Mouse (Mus musculus) small intestine, adult 2 months (tissue): Measurements from ENCODE around the gene 1700109H08Rik. TPM values are rescaled to one million over a fixed set of nuclear protein-coding genes. Genes with fewer than 3 reads are reported as not detected.
"Not testable (repeated sequence)": the region's sequence is repeated elsewhere in the genome, so short reads cannot be mapped to it uniquely, and the experiment has no call there.

Source experiments
- H3K27ac ChIP-seq: fragments of 200-500 bp; 2 replicates; pipeline ENCODE4 v1.5.1; 2012; ENCODE audit warnings: low read depth, low read length, control low read depth, inconsistent platforms; ENCODE audit not compliant: insufficient read depth
- H3K27me3 ChIP-seq: fragments of 200-500 bp; 2 replicates; pipeline ENCODE4 v1.6.1; 2012; ENCODE audit warnings: mild to moderate bottlenecking, moderate library complexity, low read length, inconsistent platforms; ENCODE audit not compliant: control insufficient read depth, insufficient read depth
- H3K36me3 ChIP-seq: fragments of 200-500 bp; 2 replicates; pipeline ENCODE4 v1.6.1; 2012; ENCODE audit warnings: mild to moderate bottlenecking, low read length, control low read depth, inconsistent platforms; ENCODE audit not compliant: control insufficient read depth, insufficient read depth
- H3K4me1 ChIP-seq: fragments of 200-500 bp; 2 replicates; pipeline ENCODE4 v1.6.1; 2012; ENCODE audit warnings: low read length, inconsistent platforms, mixed read lengths; ENCODE audit not compliant: control insufficient read depth, insufficient read depth, insufficient read length
- H3K4me3 ChIP-seq: fragments of 200-500 bp; 2 replicates; pipeline ENCODE4 v1.5.1; 2012; ENCODE audit warnings: low read depth, mild to moderate bottlenecking, control low read depth, inconsistent platforms, low read length, moderate library complexity
- CTCF ChIP-seq: fragments of 200-500 bp; IDR thresholded peaks from 2 replicates; pipeline ENCODE4 v1.5.1; 2012; ENCODE audit warnings: low read depth, mild to moderate bottlenecking, control low read depth, inconsistent platforms, low read length, moderate library complexity, mixed read lengths; ENCODE audit not compliant: insufficient replicate concordance, insufficient read length; ENCODE audit errors: extremely low read depth
- POLR2A ChIP-seq: fragments of 200-500 bp; IDR thresholded peaks from 2 replicates; pipeline ENCODE4 v1.6.1; 2012; ENCODE audit warnings: low read depth, mild to moderate bottlenecking, control low read depth, inconsistent platforms, low read length, moderate library complexity
- WGBS: fragments of 180-500 bp; shearing (Covaris S2); methylation state at CpG from one replicate; pipeline ENCODE4 v1.1.7; 2018; 5-methylcytosine and 5-hydroxymethylcytosine counted together
- polyA plus RNA-seq: library from polyadenylated mRNA; depleted of rRNA; stranded (reverse); fragments of >200 nt; gene quantifications from 2 replicates; pipeline ENCODE4 v1.2.3, GENCODE M21; 2012; rRNA removed

1700109H08Rik gene
- polyA plus RNA-seq, result 0.29 and 0.90 TPM in 2 replicates

DNA sequence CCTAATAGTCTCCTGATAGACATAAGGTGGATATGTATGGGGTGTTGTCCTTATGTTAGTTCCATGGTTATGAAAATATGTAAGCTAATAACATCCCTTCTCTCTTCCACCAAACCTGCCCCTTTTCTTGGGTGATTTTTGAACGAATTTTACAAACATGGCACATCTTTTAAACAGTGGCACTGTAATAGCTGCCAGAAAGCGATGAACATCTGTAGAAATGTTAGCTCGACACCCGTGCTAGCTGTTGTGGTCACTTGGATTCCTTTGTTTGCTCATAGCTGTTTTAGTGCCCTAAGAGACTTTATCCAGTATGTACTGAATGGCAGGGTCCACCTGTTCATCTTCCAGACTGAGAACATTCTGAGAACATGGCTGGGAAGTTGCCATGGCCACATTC lies at the start of gene 1700109H08Rik:
Gene 1700109H08Rik, plus strand, starts transcription at position 301 of the 400 bp plus-strand sequence.
- 96% methylated on average over 4 of the region's 4 CpGs for WGBS

GRCm38 (mm10) chr5:3521741-3522140 lies 49.6 kb upstream of the 1700109H08Rik start:
- TF ChIP-seq POLR2A (no peak), CTCF (no peak)
- no peak overlapping the region for H3K27ac ChIP-seq
- H3K4me1 ChIP-seq, result no peaks in the 10 kb centered on the region
- WGBS, result 95% methylated on average over 12 of the region's 12 CpGs
- H3K36me3 ChIP-seq, result peaks cover 16% of the 10 kb centered on the region
- H3K4me3 ChIP-seq, result no peak overlapping the region
- H3K27me3 ChIP-seq, result no peaks in the 10 kb centered on the region

More for the DNA sequence above, at the start of gene 1700109H08Rik:
- no peak within 1 kb of the TSS for H3K4me3 ChIP-seq
- H3K27ac ChIP-seq, result no peak within 1 kb of the TSS
- no peaks in the 10 kb centered on the region for H3K4me1 ChIP-seq
- no peaks in the 10 kb centered on the region for H3K27me3 ChIP-seq
- TF ChIP-seq CTCF, result no peak
- TF ChIP-seq POLR2A, result no peak
- peaks cover 53% of the 10 kb centered on the region for H3K36me3 ChIP-seq

- WGBS, result 88% methylated on average over 10 of the region's 10 CpGs
- Histone ChIP-seq H3K4me1 (no peaks in the 10 kb centered on the region), H3K36me3 (peaks cover 16% of the 10 kb centered on the region), H3K4me3 (no peak overlapping the region), H3K27ac (no peak overlapping the region), H3K27me3 (no peaks in the 10 kb centered on the region)
- no peak for TF ChIP-seq POLR2A
- no peak for TF ChIP-seq CTCF
Measured at GRCm38 (mm10) chr5:3522826-3523225, 48.5 kb upstream of the 1700109H08Rik start.

- 58% methylated on average over 5 of the region's 5 CpGs for WGBS
- Histone ChIP-seq H3K4me1 (no peaks in the 10 kb centered on the region), H3K36me3 (peaks cover 6% of the 10 kb centered on the region), H3K27ac (no peak overlapping the region), H3K4me3 (no peak overlapping the region), H3K27me3 (no peaks in the 10 kb centered on the region)
- no peak for TF ChIP-seq POLR2A
- TF ChIP-seq CTCF, result no peak
Measured at GRCm38 (mm10) chr5:3527041-3527691, 44.2 kb upstream of the 1700109H08Rik start.

- WGBS, result 62% methylated on average over 10 of the region's 10 CpGs
- H3K4me1 ChIP-seq, result no peaks in the 10 kb centered on the region
- H3K4me3 ChIP-seq, result no peak overlapping the region
- no peaks in the 10 kb centered on the region for H3K36me3 ChIP-seq
- H3K27ac ChIP-seq, result no peak overlapping the region
- no peaks in the 10 kb centered on the region for H3K27me3 ChIP-seq
- TF ChIP-seq POLR2A, result no peak
- TF ChIP-seq CTCF, result no peak
Measured at GRCm38 (mm10) chr5:3529585-3530189, 41.7 kb upstream of the 1700109H08Rik start.

- H3K4me1 ChIP-seq, H3K27ac ChIP-seq, H3K4me3 ChIP-seq, H3K36me3 ChIP-seq, H3K27me3 ChIP-seq: not testable (repeated sequence)
Measured at GRCm38 (mm10) chr5:3532048-3532447, 39.3 kb upstream of the 1700109H08Rik start.

GRCm38 (mm10) chr5:3536592-3537212 lies 34.7 kb upstream of the 1700109H08Rik start:
- Histone ChIP-seq H3K27ac (no peak overlapping the region), H3K4me3 (no peak overlapping the region), H3K36me3 (no peaks in the 10 kb centered on the region), H3K4me1 (no peaks in the 10 kb centered on the region), H3K27me3 (no peaks in the 10 kb centered on the region)
- 70% methylated on average over 3 of the region's 3 CpGs for WGBS
- TF ChIP-seq CTCF (no peak), POLR2A (no peak)
